Mouse (Mus musculus): ENCODE data around the gene Usp6nl.

Usp6nl gene

GRCm38 (mm10) chr2:6333570-6333969 is 11.1 kb downstream of the Usp6nl start:
- DNase-seq, result no peak

- DNase-seq, result no peak
These were observed 11.5 kb downstream of the Usp6nl start for GRCm38 (mm10) chr2:6334011-6334410.

GRCm38 (mm10) chr2:6335032-6335735 is 12.7 kb downstream of the Usp6nl start:
- no peak for DNase-seq

- DNase-seq, result no peak
These were observed 13.5 kb downstream of the Usp6nl start for GRCm38 (mm10) chr2:6336013-6336412.

GRCm38 (mm10) chr2:6336649-6337048 is 14.2 kb downstream of the Usp6nl start:
- DNase-seq, result no peak

GRCm38 (mm10) chr2:6337436-6337835 is 15.0 kb downstream of the Usp6nl start:
- DNase-seq, result no peak

GRCm38 (mm10) chr2:6338031-6338629 is 15.7 kb downstream of the Usp6nl start:
- DNase-seq, result no peak

- no peak for DNase-seq
These were observed 18.0 kb downstream of the Usp6nl start for GRCm38 (mm10) chr2:6340439-6340838.

- no peak for DNase-seq
These were observed 19.0 kb downstream of the Usp6nl start for GRCm38 (mm10) chr2:6341496-6341895.

GRCm38 (mm10) chr2:6349256-6350092 is 27.0 kb downstream of the Usp6nl start:
- DNase-seq, result peak; percentile 49

- no peak for DNase-seq
These were observed 27.7 kb downstream of the Usp6nl start for GRCm38 (mm10) chr2:6350164-6350563.

- DNase-seq, result no peak
These were observed 28.6 kb downstream of the Usp6nl start for GRCm38 (mm10) chr2:6350931-6351695.

GRCm38 (mm10) chr2:6352541-6352971 is 30.1 kb downstream of the Usp6nl start:
- DNase-seq, result no peak

- DNase-seq, result no peak
These were observed 30.6 kb downstream of the Usp6nl start for GRCm38 (mm10) chr2:6353060-6353459.

- no peak for DNase-seq
These were observed 34.8 kb downstream of the Usp6nl start for GRCm38 (mm10) chr2:6357306-6357705.

GRCm38 (mm10) chr2:6359645-6360044 is 37.2 kb downstream of the Usp6nl start:
- no peak for DNase-seq

GRCm38 (mm10) chr2:6363126-6363525 is 40.7 kb downstream of the Usp6nl start:
- no peak for DNase-seq

- no peak for DNase-seq
These were observed 41.5 kb downstream of the Usp6nl start for GRCm38 (mm10) chr2:6363922-6364321.

- no peak for DNase-seq
These were observed 44.1 kb downstream of the Usp6nl start for GRCm38 (mm10) chr2:6366521-6366928.

GRCm38 (mm10) chr2:6366973-6367372 is 44.5 kb downstream of the Usp6nl start:
- no peak for DNase-seq

- DNase-seq, result no peak
These were observed 45.0 kb downstream of the Usp6nl start for GRCm38 (mm10) chr2:6367497-6367896.

- DNase-seq, result no peak
These were observed 51.7 kb downstream of the Usp6nl start for GRCm38 (mm10) chr2:6374216-6374615.

- no peak for DNase-seq
These were observed 53.6 kb downstream of the Usp6nl start for GRCm38 (mm10) chr2:6376071-6376470.
